Mouse (Mus musculus): ENCODE measurements at regions not wholly inside any gene's neighbourhood (a gene's known extent, or its start where the extent isn't known, plus 50 kb on each side); places are given as distances from the start of the nearest gene placed in this dataset.

DNA sequence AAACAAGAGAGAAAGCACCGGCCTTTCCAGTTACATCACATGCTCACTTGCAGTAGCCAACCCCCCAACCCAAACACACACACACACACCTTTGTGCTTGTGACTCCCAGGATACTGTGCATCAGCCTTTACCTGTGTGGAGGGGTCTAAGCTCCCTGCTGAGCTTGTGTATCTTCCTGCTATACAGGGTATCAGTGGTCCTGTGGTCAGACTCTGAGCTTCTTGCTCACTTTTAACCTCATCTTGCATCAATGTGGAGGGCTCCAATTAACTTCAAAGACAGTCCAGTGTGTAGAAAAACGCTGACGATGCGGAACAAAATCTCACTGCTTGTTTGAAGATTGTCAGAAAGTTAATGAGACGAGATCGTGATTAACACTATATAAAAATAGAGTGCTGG, 71.4 kb upstream of the Gypa start:
- DNase-seq (ENCODE audit: low spot score in 2 of 2), result no peak

DNA sequence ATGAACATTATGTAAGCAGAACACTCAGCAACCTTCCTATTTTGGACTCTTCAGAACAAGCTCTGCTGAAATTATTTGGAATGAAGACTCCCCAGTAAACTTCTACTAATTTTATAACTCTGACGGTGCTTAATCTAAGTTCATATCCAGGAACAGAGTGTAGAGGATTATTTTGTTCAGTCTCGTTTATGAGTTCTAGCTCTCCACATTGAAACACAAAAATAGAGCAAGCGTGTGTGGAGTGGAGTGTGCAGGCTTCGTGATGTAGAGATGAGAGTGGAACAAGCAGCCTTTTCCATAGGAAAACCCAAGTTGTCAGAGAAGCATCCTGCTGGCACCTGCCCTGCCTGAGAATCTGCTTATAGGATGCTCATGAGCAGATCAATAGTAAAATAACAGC, 77.5 kb upstream of the Gypa start:
- no peak for DNase-seq (ENCODE audit: low spot score in 2 of 2)

DNA sequence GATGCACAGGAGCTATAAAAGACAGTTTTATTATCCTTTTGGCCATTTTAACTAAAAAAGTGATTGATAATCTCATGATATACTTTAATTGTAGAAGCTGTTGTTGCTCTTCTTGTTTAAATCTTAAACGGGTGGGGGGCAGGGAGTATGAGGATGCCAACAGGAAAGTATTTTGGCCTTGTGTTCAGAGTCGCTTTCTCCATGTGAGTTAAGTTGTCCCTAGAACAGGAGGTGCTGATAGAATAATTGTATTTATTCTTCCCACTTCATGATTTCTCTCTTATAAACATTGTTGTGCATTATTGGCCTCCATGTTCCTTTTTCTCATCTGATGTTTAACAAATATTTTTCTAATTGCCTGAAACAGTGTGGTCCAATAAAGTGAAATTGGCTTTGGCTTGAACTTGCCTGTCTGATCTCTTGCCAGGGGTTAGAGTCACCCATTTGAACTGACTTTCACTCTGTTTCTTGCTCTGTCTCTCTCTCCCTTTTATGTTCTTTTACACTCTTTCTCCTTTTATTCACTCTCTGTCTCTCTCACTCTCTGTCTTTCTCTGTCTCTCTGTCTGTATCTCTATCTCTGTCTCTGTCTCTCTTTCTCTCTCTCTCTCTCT, 93.9 kb upstream of the Gypa start:
- DNase-seq (ENCODE audit: low spot score in 2 of 2), result no peak

DNA sequence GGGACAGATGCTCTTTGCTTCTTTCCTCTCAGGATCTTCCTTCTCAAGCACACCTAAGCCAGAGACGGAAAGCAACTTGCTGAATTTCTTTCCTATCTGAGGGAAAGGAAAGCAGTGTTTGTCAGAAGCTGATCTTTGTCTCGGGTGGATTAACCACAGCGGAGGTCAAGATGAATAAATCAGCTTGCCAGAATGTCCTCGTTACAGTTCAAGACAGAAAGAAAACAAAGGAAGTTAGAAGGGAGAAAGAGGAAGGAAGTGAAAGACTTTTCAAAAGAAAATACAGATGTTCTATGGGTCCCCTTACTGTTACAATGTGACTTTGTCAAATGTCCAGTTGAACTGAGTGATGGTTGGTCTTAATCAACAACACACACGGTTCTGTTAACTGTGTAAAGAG, 98.6 kb upstream of the Gypa start:
- no peak for DNase-seq (ENCODE audit: low spot score in 2 of 2)

DNA sequence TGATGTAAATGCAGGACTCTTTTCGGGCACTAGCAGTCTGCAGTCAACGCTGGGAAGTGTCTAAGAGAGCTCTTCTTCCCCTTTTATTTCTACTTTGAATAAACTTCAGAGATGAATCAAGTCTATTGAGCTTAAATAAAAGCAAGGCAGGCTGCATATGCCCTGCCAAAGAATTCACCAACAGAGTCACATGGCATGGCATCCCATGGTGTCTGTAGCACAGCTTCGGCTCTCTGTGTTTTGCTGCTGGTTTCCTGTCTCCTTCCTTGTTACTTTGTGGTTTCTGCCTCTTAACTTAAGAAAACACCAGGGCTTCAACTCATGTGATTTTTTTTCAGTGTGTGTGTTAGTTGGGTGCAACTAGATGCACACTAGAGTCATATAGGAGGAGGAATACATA, 100.5 kb upstream of the Gypa start:
- DNase-seq (ENCODE audit: low spot score in 2 of 2), result no peak

DNA sequence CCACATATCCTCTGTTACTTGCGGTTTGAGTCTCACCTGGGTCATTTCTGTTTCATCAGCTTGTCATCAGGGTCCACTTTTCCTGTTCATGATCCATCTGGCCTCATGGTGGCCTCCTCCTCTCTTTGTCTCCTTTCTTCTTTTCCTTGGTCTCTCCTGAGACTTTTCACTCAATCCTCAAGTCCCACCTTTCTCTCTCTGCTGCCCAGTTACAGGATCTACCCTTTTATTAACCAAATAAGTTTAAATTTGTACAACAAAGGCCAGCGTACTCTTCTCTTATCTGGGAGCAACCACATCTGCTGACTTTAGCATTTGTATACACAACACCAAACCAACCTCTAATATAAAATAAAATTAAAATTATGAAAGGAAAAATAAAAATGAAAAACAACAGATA, 124.4 kb upstream of the Gypa start:
- DNase-seq (ENCODE audit: low spot score in 2 of 2), result no peak

DNA sequence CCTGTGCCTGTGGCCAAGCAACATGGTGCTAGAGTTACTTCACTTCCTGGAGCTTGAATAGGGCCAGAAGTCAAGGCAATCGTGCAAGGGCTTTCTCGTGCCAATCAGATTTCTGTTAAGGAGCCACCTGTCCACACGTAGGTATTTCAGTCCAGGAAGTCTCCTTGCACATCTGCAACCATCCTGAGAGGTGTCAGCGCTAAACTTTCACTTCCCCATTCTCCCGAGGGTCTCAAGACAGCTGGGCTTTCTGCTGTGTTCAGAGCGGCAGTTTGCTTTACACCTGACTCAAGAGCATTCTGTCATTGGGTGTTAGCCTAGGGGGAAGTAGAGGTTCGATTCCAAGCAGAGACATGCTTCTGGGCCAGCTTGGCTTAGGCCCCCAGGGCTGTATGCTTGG, 129.5 kb upstream of the Gypa start:
- DNase-seq (ENCODE audit: low spot score in 2 of 2), result no peak

DNA sequence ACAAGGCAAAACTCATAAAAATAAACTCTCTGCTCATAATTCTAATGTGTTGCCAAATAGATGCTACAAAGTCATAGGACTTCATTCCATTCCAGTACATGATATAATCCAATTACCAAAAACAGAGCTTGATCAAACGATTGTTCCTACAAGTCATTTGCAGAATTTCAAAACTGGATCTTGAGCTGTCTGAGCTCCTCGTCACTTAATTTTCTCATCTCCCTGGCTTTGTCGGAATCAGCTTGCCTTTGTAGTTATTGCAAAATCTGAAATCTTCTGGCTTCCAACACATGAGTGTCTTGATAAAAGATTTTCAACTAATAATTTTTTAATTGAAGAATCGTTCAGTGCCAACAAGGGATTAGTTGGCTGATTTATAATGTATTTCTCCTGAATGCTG, 150.3 kb upstream of the Gypa start:
- no peak for DNase-seq (ENCODE audit: low spot score in 2 of 2)

DNA sequence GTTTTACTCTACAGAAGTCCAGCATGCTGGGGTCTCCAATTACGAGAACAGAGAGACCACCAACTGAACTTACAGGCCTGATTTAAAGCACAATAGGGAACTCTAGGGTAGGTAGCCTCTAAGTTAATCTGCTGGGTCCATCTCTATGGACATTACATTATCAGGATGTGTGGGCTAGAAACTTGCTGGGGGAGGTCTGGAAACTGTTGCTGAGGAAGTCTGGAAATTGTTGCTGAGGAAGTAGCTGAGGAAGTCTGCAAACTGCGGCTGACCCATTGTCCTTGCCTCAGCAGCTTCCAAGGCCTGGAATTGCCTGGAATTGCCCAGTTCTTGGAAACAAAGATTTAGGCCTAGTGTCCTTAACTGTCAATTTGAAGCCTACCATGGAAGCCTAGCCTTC, 155.7 kb upstream of the Gypa start:
- DNase-seq (ENCODE audit: low spot score in 2 of 2), result no peak

DNA sequence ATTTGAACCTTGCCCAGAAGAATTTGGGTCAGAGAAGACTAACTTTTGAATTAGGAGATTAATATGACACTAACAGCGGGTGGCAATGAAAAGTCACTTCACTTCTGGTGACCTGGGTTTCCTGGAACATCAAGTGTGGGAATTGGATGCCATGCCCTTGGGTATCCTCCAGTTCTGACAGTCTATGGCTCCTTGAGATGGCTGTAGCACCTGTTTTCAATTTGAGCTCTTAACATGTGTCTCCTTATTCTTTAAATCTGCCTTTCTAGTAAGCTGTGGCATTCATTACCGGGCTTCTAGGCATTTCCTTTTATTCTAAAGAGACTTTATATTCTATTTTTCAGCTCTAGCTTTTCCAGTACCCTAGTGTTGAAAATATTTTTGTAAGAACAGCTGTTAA, 164.9 kb upstream of the Gypa start:
- DNase-seq (ENCODE audit: low spot score in 2 of 2), result no peak

DNA sequence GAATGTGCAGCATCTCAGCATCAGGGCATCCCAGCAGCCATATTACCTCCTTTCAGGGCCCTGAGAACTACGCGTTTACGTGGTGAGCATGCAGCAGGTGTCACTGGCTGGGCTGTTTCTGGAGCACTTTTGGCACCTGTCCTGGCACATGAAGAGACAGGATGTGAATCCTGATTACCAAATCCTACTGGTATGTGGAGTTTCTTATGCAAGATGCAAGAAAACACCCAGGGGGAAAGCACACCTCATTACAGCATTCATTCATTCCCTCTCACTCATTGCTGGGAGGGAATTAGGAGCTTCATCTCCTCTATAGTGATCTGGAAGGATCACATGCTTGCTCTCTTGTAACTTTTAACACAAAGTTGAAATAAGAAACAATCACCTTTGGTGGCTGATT, 167.7 kb upstream of the Gypa start:
- no peak for DNase-seq (ENCODE audit: low spot score in 2 of 2)

DNA sequence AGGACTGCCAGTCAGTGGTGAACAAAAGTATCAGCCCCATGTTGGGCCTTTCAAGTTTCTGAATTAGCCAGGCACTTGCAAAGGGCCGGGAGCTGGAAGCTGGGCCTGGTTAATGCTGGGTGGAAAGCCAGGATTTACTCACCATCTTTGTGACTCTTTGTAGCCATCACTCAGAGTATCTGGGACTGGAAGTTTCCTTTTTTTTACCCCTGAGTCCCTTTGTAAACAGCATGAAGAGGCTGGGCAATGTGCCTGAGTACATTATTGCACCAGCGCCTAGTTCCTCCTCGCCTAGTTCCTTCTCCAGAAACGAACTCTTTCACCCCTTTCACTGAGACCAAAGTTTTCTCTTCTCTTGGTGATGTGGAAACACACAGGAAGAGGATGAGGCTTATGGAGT, 168.4 kb upstream of the Gypa start:
- no peak for DNase-seq (ENCODE audit: low spot score in 2 of 2)

DNA sequence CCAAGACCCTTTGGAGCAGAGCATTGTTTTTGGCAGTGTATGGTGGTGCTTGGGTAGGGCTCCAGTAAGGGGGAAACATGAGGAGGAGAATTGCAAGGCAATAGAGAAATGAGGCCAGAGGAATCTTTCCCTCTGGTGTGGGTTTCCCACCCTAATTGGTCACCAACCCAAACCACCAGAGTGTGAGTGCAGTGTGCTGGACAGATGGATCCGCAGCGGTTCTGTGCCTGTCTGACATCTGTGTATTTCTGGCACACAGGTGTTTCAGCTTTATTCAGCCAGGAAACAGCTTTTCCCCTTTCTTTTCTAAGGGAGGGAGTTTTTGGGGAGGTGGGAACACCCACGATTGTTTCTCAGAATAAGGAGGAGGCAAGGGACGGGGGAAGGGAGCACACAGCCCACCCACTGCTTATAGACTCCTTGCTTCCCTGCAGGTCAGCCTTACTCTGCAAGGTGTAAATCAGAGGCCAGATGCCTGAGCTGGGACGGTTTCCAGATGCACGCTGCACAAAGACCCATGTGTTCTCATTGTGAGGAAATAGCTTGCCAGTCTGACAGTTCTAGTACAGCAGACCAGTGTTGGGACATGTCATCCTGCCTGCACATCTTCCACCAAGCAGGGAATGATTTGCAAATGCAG, 175.2 kb upstream of the Gypa start:
- no peak for DNase-seq (ENCODE audit: low spot score in 2 of 2)

DNA sequence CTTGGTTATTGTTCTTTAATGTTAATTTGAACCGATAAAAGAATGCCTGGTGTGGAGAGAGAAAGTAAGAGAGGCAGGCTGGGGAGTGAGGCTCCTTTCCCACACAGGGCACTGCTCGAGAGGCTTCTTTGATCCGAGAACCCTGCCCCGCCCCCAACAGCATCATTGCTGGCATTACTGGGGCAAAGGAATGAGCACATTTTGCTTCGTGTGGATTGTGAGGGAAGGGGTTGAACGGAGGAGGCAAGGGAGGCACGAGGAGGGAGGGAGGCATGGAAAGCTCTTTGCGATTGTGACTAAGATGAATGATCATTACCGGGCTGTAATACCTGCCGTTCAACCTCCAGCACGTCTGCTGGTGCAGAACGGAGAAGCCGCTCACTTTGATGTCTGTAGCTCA, 178.2 kb upstream of the Gypa start:
- DNase-seq (ENCODE audit: low spot score in 2 of 2), result peak in 1 of 2 experiments; percentile 9

DNA sequence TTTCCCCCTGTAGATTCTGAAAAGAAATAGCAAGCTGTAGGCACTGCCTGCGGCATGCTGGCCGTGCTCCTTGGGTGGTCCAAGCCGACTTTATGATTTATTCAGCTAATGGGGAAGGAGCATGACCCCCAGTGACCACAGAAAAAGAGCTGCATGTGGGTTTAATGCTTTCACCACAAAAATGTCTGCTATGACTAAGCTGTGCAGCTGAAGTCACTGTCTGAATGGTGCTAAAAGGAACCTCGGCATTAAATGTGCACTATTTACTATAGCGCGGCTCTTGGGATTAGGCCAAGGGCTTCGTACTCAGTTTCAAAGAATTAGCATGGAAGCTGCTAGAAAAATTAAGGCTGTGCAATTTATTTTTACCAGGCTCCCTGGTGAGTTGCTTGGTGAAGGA, 178.8 kb upstream of the Gypa start:
- no peak for DNase-seq (ENCODE audit: low spot score in 2 of 2)

DNA sequence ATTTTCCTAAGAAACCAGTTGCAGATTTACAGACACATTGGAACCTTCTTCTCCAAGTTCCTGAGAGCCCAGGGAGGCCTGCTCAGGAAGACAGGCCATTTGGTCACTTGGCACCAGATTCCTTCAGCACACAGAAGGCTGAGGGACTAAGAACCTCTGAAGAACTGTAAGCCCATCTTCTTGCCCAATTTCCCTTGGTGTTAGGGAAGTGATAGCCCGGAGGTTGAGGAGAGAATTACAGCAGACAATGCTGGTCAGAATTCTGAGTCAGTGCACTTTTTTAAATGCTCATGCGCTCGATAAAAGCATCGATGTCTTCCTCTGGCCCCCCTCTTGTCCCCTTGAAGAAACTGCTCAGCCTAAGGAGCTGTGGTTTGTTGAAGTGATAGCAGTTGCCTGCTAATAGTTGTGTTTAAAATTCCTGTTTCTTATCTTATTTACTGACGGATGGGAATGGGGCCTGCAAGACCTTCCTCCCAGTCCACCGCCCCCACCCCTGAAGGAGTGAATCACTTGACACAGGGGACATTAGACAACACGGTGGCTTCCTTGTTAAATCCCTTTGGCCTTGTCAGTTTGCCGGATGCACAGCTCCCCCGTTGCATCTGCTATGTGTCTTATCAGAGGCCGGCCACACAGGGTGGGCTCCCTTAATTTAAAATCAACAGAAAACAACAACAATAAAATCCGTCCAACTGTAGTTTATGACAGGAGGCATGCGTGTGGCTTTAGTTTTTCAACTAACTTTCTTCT, 179.5 kb upstream of the Gypa start:
- DNase-seq (ENCODE audit: low spot score in 2 of 2), result no peak

DNA sequence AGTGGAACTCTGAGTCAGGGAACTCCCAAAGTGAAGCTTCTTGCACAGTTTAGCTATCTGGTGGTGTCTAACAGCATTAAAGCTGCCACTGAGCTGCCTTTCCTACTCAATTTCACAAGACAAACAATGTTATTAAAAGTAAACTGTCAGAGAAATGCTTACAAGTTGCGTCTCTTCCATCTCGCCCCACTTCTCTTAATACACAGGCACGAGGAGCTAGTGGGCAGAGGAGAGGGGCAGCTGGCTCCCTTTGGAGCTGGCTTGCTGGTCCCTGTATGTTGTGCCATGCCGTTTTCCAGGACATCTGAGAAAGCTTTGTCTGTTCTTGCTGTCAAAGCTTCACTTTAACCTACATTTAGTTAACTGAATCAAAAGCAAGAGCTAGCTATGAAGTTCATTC, 185.8 kb upstream of the Gypa start:
- DNase-seq (ENCODE audit: low spot score in 2 of 2), result no peak

DNA sequence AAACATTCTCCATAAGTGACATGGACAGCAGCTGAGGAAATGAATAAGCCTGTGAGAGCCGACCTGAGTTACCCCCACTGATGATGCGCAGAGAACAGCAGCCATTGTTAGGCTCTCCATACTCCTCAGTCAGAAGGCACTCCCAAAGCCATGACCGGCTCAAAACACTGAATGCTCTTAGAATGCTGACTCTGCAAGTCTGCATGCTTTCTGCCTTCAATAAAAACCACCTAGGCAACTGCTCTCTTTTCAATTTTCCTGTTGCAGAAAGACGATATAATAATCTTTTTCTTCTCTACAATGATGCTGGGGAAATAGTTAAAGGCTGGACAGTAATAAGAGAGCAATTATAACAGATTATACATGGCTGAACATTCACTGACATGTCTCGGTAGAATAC, 195.0 kb upstream of the Gypa start:
- no peak for DNase-seq (ENCODE audit: low spot score in 2 of 2)

DNA sequence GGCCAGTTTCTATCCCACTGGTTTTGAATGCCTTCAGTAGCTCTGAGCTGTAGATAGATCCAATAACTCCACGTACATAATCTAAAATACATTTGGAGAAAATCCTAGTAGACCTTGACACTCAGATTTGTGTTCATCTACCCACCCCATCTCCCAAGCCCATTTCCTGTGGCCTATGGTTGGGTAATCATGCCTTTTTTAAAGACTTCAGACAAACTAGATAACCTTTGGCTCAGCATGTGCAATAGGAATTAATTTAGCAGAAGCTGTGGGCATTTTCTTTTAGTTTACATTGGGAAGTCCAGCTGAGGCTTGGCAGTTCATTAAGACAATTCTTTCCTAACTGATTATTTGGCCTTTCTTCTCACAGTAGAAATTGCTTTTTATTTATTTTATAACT, 203.3 kb upstream of the Gypa start:
- no peak for DNase-seq (ENCODE audit: low spot score in 2 of 2)

DNA sequence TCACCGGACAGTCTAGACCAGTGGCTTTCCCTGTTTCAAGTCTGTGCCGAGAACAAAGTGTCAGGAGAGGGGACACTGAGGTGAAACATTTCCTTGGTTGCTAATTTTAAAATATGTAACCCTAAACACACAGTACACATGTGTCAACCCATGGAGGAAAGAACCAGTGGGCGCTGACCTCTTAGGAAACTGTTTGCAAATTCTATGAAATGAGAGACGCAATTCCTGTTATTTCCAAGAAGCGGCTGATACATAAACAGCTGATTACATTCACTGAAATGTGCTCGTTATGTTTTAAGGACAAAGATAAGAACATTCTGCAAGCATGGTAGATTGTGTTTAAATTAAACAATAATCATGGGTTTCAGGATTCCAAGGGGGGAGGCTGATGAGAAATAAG, 204.3 kb upstream of the Gypa start:
- no peak for DNase-seq (ENCODE audit: low spot score in 2 of 2)

DNA sequence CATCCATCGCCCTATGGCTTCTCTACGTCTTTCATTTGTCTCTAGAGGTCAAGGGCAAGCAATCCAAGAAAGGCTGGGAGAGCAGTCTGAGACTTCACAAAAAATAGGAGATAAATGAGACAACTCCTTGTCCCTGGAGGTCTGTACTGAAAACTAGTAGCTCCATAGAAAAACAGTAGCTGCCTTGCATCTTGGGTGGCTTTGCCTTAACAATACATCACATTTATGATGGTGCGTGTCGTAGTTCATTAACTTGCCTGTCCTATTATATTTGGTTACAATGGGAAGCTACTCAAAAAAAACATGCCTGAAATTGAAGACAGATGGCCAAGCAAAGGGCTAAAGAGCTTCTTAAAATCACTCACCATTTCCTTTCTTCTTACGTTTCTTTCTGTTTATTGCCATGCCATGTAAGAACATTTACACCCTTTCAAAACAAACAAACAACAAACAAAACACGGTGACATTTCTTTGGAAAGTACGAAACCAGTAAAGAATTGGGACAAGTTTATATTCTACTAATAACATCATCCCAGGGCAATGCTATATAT, 211.2 kb upstream of the Hhip start:
- no peak for DNase-seq (ENCODE audit: low spot score in 2 of 2)

DNA sequence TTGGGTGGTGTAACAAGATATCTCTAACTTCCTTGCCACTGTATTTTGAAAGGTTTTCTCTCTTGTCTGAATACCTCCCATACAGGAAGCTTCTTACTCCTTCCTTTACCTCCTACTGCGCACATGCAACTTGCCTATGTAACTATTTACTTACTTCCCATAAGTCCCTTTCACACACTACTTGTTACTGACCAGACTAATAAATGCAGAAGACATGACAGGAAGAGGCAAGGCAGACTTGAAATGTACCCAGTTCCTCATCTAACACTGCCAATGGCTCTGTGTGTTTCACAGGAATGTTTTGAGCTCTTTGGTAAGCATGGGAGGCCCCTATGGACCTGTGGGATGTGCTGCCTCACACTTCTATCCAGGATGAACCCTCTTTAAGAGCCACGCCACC, 207.1 kb upstream of the Hhip start:
- no peak for DNase-seq (ENCODE audit: low spot score in 2 of 2)

DNA sequence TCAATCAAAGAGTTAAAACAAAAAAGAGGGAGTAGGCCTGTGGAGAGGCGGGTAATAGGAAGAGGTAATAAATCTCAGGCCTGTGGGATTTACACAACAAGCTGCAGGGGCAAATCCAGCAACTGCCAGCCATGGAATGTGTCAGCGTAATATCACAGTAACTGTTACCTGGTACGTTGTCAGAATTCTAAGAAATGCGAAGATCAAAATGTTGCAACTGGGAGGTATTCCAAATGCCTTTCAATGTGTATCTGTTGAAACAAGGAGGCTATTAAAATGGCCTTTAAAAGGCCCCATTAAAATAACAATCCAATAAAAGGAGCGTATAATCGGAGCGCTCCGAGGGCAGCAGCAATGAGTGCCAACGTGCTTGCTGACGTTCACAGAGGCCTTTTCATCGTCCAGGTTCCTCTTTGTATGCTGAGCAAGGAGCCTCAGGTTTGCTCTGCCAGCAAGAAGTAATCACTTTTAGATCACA, 205.7 kb upstream of the Hhip start:
- DNase-seq (ENCODE audit: low spot score in 2 of 2), result no peak
